Mouse (Mus musculus) left cerebral cortex, postnatal 14 days (tissue): Measurements from ENCODE around the gene Myo1d. TPM values are rescaled to one million over a fixed set of nuclear protein-coding genes. Genes with fewer than 3 reads are reported as not detected.
A peak's percentile ranks its signal among the peaks of the same experiment; 100 is the strongest.

Experiments
- DNase-seq, 2 experiments: peaks; one replicate each; pipeline ENCODE4 v3.0.0; 2021 to 2022; ENCODE audit warnings: low spot score in 2 of 2, mixed read lengths in 1 of 2
- intact Hi-C: fragments of 180-260 bp; cut with DNase I; formaldehyde crosslinking; loops from one replicate; pipeline ENCODE4 v1.15.1; 2025
- total RNA-seq, 2 experiments: library from RNA; stranded (reverse); gene quantifications; 2 replicates each; pipeline ENCODE4 v1.2.3; 2021

The Myo1d gene
- total RNA-seq, 2 experiments from 2014 or later = 4.1 to 4.6 TPM

DNA sequence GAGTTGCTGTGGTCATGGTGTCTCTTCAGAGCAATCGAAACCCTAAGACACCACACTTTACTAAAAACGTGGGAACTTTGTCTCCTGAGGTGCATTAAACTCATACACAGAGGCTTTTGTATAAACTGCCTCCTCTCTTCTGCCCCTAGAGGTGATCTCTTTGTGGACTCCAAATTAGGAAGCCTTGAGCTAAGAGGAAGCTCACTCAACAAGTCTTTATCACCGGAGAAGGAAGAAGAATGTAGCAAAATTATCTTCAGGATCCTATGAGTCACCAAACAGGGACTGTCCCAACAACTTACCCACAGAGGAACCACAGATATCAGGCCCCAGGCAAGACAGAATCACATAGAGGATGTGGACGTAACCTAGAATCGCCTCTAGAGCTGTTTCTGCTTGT, 5.8 kb upstream of the Myo1d start:
- intact Hi-C loops = no loop called here
- no peak for DNase-seq

DNA sequence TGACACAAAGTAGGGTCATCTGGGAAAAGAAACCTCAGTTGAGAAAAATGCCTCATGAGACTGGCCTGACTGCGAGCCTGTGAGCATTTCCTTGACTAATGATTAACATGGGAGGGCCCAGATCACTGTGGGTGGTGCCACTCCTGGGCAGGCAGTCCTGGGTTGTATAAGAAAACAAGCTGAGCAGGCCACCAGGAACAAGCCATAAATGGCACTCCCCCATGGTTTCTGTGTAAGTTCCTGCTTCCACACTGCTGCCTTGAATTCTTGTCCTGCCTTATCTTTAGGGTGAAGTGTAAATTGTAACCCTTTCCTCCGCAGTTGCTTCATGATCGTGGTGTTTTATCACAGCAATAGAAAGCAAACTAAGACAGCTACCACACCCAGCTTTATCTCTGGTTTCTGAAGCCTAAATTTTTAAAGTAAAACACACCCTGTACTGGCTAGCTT, 4.5 kb upstream of the Myo1d start:
- DNase-seq = no peak
- intact Hi-C loops = no loop called here

DNA sequence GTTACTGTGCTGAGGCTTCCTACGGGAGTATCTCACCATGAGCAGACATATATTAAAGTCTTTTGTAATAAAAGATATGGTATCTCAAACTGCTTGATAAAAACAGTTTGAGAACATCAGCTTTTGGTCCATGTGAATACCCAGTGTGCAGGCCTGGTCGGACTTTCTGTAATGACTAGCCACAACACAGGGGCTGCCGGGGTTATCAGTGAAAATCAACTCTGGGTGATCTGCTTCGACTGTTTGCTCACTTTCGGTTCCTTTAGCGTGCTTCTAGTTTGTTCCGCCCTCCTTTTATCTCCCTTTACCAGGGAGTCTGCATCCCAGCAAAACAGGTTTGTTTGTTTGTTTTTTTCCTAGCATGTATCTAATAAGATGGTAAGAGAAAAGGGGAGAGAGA, 3.6 kb upstream of the Myo1d start:
- intact Hi-C loops = no loop called here
- DNase-seq = no peak

DNA sequence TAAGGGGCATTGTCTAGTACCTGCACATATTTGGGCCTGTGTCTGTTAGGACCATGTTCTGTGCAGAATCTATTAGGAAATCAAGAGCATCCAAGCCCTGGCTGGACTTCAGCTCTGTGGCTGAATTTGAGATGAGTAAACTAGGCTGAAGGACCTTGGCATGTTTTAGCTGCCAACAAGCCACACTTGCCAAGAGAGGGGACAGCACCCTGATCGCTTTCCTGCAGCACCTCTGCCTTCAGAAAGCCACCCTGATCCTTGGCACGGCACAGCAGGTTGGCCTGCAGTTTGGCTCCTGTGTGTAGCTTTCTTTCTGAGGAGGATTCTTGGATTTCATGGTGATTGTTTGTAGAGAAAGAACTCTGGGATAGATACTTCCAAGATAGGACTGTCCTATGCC, 1.7 kb upstream of the Myo1d start:
- intact Hi-C loops = no loop called here
- no peak for DNase-seq

DNA sequence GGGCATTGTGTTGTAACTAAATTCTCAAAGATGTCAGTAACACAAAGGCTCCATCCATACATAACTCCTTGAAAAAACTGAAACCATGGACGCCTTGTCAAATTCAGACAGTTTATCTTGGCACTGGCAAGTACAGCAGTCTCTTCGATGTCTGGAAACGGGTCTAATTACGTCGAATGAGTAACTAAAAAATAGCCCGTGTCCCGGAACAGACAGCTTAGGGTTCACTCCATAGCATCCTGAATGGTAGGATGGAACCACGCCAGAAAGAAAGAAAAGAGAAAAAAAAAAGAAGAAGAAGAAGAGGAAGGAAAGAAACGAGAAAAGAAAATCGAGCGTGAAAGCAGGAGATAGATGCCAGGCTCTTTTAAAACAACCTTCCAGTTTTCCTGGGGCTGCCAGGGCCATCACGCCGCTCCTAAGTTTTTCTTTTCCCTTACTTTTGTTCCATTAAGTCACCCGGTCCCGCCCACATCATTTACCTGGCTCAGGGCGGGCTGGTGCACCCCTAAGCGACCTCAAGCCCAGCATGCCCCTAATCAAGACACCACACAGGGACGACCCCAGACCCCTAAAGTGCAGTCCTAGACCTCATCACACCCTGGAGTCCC, 804 bp downstream of the Myo1d start:
- intact Hi-C loops = loop anchor here (10.0 kb wide), 1 partner anchor 84 kb away; no protein-coding TSS in a partner anchor

DNA sequence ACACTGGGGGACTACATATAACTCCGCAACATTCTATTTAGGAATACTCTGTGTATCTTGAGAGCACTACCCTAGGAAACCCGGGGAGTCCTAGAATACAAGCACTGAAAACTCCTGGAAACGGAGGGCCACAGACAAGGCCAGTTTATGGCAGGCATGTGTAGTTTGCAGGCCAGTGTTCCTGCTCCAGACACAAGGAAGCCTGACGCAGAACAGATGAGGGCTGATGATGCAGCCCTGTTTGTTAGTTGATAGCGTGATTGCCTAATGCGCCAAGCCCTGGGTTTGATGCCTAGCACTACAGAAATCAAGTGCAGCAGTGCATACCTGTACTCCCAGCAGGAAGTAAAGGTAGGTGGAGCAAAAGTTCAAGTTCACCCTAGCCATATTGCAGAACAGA, 1.7 kb downstream of the Myo1d start:
- intact Hi-C loops = loop anchor here (10.0 kb wide), 1 partner anchor 83 kb away; no protein-coding TSS in a partner anchor

More for the DNA sequence above, 804 bp downstream of the Myo1d start:
- peak in 1 of 2 experiments; percentile 11 for DNase-seq

DNA sequence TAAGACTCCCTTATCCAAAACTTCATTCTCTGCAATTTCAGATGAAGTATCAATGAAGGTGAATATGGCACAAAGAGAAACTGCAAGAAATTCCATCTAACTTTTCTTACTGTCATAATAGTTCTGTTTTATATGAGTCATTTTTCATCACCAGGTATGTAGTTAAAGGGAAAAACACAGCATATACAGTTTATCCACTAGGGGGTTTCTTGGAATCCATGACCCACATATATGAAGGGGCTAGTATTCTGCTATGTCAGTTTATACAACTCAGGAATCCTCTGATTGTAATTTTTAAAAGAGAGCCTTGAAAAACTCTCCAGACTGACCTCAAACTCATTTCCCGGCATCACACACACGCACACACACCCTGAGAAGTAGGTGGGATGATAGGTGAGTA, 2.1 kb downstream of the Myo1d start:
- intact Hi-C loops = loop anchor here (10.0 kb wide), 1 partner anchor 83 kb away; no protein-coding TSS in a partner anchor
- no peak for DNase-seq

More for the DNA sequence above, 1.7 kb downstream of the Myo1d start:
- DNase-seq = no peak

DNA sequence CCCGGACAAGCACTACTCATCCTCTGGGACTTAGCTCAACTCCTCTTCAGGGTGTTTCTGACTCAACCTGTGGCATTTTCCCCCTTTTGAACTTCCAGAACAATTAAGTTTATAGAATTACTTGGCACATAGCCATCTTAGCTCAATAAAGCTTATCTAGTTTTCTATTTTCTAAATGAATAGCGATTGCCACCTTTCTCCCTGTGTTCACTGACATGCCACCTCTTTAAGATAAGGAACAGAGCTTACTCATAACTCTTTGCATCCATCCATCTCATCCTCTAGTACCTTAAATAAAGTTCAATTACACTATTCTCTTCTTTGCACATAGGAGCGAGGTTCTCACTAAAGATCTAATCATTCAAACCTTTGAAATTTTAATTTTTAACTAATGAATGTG, 4.3 kb downstream of the Myo1d start:
- intact Hi-C loops = loop anchor here (10.0 kb wide), 1 partner anchor 81 kb away; no protein-coding TSS in a partner anchor
- DNase-seq = no peak

DNA sequence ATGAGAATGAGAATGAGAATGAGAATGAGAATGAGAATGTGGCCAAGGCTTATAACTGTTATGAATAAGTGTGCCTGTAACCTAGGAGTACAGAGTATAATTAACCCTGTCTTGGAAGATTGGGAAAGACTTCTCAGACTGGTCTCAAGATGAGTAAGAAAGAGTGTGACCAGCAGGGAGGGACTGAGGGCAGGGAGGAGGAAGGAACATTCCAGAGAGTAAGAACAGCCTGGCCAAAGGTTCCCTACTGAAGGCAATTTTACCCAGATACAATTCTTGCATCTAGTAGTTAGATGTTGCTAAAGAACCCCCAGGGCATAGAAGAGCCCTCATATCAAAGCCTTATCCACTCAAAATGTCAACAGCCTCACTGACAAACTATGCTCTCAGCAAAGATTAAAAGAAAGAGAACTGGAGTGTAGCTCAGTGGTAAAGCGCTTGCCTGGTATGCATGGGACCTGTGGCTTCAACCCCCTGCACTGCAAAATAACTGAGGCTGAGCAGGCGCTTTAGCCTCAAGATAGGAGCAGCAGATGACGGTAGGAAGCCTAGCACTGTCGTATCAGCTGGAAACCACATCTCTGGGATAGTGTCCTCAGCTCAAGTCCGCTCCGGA, 7.1 kb downstream of the Myo1d start:
- no peak for DNase-seq
- intact Hi-C loops = loop anchor here (10.0 kb wide), 1 partner anchor 78 kb away; no protein-coding TSS in a partner anchor

DNA sequence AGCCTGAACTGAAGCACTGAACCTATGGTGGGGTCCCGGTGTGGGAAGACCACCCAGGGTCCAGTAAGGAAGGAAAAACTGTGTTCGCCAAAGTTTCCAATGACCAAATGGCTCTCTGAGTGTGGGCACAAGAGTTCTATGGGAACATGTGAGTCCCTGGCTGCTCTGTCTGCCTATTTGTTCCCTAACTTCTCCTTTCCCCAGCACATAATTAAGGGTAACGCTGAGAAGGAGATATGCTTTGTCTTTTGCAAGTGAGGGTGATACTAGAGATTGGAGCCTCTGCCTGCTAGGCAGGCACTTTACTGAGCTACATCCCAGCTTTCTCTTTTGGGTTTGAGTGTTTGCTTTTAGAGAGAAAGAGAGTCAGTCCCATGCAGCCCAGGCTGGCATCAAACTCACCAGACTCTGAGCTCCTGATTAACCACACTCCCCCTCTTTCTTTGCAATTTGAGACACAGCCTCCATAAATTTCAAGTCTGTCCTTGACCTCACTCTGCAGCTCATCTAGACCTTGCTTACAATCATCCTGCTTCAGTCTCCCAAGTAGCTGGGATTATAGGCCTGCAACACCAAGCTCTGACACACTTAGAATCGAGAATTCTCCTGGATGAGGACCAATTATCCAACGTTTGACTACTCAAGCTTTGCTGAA, 8.1 kb downstream of the Myo1d start:
- DNase-seq = no peak
- intact Hi-C loops = loop anchor here (10.0 kb wide), 1 partner anchor 77 kb away; no protein-coding TSS in a partner anchor

DNA sequence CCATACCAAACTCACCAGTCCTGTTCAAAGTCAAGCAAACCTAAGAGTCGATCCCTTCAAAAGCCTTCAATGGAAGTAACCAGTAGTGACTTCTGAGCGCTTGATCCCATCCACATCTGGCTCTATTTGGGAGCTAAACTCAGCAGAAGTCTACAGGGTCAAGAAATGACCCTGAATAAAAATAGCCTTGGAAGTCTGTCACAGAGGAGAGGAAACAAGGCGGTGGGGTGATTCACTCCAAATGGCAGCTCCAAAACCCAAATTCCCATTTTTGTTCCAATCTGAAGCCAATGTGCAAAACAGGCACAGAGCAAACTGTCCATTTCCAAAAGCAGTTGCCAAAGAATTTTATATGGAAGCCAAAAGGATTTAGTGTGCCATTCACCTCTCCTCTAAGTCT, 8.6 kb downstream of the Myo1d start:
- intact Hi-C loops = loop anchor here (10.0 kb wide), 1 partner anchor 76 kb away; no protein-coding TSS in a partner anchor
- DNase-seq = no peak

DNA sequence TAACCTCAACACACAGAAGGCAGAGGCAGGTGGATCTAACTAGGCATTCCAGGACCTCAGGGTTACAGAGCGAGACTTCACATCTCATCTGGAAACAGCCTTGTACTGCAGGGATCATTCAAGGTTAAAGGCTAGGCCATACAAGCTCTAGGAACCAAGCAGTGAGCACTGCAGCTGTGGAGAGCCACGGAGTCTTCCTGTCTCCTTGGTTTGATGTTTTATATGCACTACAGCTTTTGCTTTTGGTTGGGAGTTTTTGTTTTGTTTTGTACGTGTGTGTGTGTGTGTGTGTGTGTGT, 12.6 kb downstream of the Myo1d start:
- intact Hi-C loops = no loop called here
- DNase-seq = no peak

DNA sequence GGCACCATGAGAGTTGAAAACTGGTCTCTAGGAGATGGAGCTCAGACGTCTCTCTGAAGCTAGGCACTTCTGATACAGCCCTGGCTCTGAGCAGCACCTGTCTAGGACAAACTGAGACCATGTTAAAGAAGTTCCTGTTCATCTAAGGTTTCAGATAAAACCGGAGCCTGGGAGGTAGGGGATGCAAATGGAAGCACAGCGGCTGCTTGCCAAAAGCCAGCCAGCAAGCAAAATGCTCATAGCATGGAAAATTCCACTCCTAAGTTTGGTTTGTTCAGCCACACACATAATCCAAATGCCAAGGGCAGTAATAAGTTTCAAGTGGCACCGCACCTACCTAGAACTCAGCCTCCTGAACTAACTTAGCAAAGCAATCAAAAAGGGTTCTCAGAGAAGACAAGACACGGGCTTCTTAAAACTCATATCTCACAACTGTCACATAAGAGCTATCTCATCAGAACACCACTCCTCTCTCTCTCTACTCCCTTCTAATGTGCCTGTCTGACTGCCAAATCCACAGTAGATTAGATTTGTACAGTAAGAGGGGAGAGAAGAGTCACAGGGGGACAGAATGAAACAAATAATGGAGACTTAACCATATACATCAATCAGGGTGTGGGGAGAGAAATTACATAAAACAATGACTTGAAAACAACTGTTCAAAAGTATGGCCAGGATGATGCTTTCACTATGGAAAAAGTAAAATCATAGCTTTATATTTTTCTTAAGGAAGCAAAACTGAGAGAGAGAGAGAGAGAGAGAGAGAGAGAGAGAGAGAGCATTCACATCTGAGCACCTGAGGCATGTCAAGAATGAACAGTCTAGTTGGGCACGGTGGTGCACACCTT, 13.1 kb downstream of the Myo1d start:
- intact Hi-C loops = no loop called here
- no peak for DNase-seq

DNA sequence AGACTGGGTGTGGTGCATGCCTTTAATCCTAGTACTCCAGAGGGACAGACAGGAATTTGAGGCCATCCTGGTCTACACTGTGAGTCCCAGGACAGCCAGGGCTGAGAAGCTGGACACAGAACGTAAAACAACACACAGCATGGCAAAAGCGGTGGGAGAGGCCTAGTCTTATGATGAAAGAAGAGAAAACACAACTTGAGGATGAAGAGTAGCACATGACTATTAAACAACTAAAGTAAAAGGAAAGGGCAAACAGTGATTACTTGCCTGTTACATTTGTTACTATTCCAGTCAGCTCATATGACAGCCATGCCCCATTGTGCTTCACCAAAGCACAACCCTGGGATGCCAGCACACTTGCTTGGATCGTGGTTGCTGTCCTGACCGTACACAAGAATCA, 13.8 kb downstream of the Myo1d start:
- no peak for DNase-seq
- intact Hi-C loops = no loop called here

DNA sequence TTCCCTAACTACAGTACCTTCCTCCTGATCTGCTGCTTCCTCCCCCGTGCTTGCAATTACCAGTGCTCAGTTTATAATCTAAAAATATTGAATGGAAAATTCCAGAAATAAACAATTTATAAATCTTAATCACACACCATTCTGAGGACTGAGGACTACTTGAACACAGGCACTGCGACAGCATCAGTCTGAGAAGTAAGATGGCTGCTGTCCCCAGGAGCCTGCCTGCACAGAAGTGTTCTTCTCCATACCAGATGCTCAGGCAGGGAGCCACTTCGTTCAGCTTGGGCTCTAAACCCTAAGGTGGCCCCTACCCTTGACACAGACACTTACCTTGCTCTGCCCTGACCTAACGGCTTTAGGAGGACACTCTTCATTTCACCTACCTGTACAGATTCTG, 17.8 kb downstream of the Myo1d start:
- DNase-seq = no peak
- intact Hi-C loops = no loop called here

DNA sequence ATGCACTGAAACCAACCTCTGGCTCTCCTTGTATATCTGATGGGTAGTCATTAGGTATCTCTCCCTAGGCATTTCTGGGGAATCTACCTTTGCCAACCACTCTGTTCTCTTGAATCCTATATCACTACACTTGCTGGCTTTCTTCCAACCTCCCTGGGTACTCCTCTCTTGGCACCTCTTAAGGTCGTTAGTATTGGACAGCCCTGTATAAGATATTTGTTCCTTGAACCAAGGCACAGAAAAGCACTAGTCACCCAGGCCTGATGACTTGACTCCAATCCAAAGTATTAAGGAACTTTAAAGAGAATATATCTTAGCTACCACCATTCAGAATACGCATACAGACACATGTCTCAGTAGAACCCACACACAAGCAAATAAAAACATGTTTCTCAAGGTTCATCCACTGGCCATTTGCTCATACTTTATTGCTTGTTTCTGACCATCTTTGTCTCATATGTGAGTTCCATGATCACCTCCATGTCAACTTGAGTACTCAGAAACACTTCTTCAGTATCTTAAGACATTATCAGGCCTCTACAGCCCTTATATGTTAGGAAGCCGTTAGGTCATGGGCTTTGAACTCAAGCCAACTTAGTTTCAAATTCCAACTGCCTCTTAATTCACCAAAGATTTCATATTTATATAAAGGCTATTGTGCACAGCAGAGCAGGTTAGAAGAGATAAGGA, 18.4 kb downstream of the Myo1d start:
- no peak for DNase-seq
- intact Hi-C loops = no loop called here

DNA sequence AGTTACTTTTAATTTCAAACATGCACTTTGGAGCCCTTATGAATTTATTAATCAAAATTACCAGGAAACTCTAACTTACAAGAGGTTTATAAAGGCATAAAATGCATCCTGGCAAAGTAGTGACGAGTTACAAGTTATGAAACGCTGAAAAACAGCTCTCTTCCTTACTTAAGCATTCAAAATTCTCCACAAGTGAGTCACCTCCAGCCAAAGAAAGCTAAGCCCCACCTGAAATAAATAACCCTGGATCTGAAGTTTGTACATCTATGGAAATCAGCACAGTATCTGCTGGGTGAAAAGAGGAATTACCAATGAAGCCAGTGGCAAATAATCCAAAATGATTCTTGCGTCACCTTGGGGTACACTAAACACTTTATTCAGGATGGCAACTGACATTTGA, 20.8 kb downstream of the Myo1d start:
- intact Hi-C loops = no loop called here
- no peak for DNase-seq

DNA sequence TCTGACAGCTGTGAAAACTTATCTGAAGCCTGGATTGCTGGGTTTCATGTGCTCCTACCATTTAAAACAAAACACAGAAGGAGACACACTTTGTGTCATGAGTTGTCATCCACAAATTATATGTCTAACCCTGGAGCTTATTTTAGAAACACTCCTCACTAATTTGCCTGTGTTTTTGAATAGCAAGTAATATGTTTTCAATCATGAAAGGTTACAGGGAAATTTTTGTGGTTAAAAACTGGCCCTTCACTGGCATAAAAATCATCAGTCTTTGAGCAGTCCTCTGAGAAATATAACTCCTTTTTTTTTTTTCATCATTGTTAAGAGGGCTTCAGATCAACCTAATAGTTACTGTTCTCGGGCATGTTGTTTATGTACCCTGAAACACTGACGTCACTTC, 25.6 kb downstream of the Myo1d start:
- intact Hi-C loops = no loop called here
- no peak for DNase-seq

DNA sequence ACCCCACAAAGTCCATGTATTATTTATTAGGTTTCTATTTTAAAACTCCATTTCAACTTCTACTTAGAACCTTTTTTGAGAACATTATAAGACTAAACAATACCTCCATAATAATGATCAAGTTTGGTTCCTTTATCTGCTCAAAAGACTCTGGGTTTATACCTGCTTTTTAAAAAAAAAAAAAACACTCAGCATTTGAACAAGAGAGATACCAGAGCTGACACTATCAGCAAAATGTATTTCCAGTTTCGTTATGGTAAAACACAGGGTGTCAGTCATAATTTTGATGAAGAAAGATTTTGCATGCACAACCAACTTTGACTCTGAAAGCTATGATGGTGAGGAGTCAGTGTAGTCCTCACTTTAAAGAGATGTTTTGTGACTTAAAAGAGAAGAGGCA, 28.7 kb downstream of the Myo1d start:
- intact Hi-C loops = no loop called here
- DNase-seq = no peak
